Mouse (Mus musculus): ENCODE results near the gene Thada. TPM values are rescaled to one million over a fixed set of nuclear protein-coding genes. Genes with fewer than 3 reads are reported as not detected.

Gene Thada
- 12.5 and 12.7 TPM in 2 replicates for polyA plus RNA-seq (2016; fragmentation: Nextera tagmentation; extraction: Ambion mirVana)

GRCm38 (mm10) chr17:84465753-84466608 is at the start of gene Thada:
TSS of gene Thada (minus strand) at chr17:84466205.
- Histone ChIP-seq H3K27me3 (ENCODE audit: low read depth, poor library complexity, severe bottlenecking) (no peaks in the 10 kb centered on the region), H3K27ac (peak within 1 kb of the TSS; percentile 91), H3K4me3 (peak within 1 kb of the TSS; percentile 92), H3K9me3 (replicated peaks) (no peaks in the 10 kb centered on the region), H3K4me1 (peaks cover 16% of the 10 kb centered on the region), H3K36me3 (peaks cover 10% of the 10 kb centered on the region)
- peak; percentile 98 for DNase-seq (ENCODE audit: low spot score)
- 1% methylated on average over 67 of the region's 67 CpGs for WGBS

GRCm38 (mm10) chr17:84512516-84513085 is 46.6 kb upstream of the Thada start:
- H3K4me3 ChIP-seq: peak overlapping the region; percentile 68
- no peaks in the 10 kb centered on the region for H3K36me3 ChIP-seq
- H3K4me1 ChIP-seq: peaks cover 20% of the 10 kb centered on the region
- no peaks in the 10 kb centered on the region for H3K9me3 ChIP-seq (replicated peaks)
- H3K27me3 ChIP-seq (ENCODE audit: low read depth, poor library complexity, severe bottlenecking): 0 out of 2 replicates have a peak, but pooled peaks cover 3% of the 10 kb centered on the region
- no peak for DNase-seq (ENCODE audit: low spot score)
- 31% methylated on average over 4 of the region's 4 CpGs for WGBS
- H3K27ac ChIP-seq: peak overlapping the region; percentile 82

- Histone ChIP-seq H3K4me1 (peaks cover 20% of the 10 kb centered on the region), H3K4me3 (peak within 1 kb of the TSS; percentile 68), H3K36me3 (no peaks in the 10 kb centered on the region), H3K27me3 (ENCODE audit: low read depth, poor library complexity, severe bottlenecking) (0 out of 2 replicates have a peak, but pooled peaks cover 3% of the 10 kb centered on the region), H3K9me3 (replicated peaks) (no peaks in the 10 kb centered on the region), H3K27ac (peak within 1 kb of the TSS; percentile 82)
- peak; percentile 90 for DNase-seq (ENCODE audit: low spot score)
- under 1% methylated on average over 79 of the region's 79 CpGs for WGBS
Observed at GRCm38 (mm10) chr17:84511682-84512515, 45.9 kb upstream of the Thada start, which contains the start of gene Plekhh2. TSS of gene Plekhh2 (plus strand) at chr17:84511895.

- Histone ChIP-seq H3K36me3 (no peaks in the 10 kb centered on the region), H3K9me3 (replicated peaks) (no peaks in the 10 kb centered on the region), H3K27me3 (ENCODE audit: low read depth, poor library complexity, severe bottlenecking) (0 out of 2 replicates have a peak, but pooled peaks cover 3% of the 10 kb centered on the region), H3K4me3 (peak overlapping the region; percentile 68), H3K27ac (peak overlapping the region; percentile 82), H3K4me1 (peaks cover 20% of the 10 kb centered on the region)
- DNase-seq (ENCODE audit: low spot score): no peak
- WGBS: 28% methylated on average over 11 of the region's 11 CpGs
Observed at GRCm38 (mm10) chr17:84510961-84511639, 45.1 kb upstream of the Thada start.

GRCm38 (mm10) chr17:84510355-84510754 is 44.4 kb upstream of the Thada start:
- no peak overlapping the region for H3K4me3 ChIP-seq
- H3K27ac ChIP-seq: no peak overlapping the region
- H3K27me3 ChIP-seq (ENCODE audit: low read depth, poor library complexity, severe bottlenecking): 0 out of 2 replicates have a peak, but pooled peaks cover 3% of the 10 kb centered on the region
- 75% methylated on average over 5 of the region's 5 CpGs for WGBS
- no peaks in the 10 kb centered on the region for H3K9me3 ChIP-seq (replicated peaks)
- no peaks in the 10 kb centered on the region for H3K36me3 ChIP-seq
- H3K4me1 ChIP-seq: peaks cover 20% of the 10 kb centered on the region
- peak; percentile 29 for DNase-seq (ENCODE audit: low spot score)

GRCm38 (mm10) chr17:84509176-84509575 is 43.2 kb upstream of the Thada start:
- WGBS: 83% methylated on average over 4 of the region's 4 CpGs
- DNase-seq (ENCODE audit: low spot score): peak; percentile 26
- H3K4me1 ChIP-seq: peaks cover 20% of the 10 kb centered on the region
- H3K27ac ChIP-seq: no peak overlapping the region
- no peaks in the 10 kb centered on the region for H3K9me3 ChIP-seq (replicated peaks)
- no peak overlapping the region for H3K4me3 ChIP-seq
- H3K36me3 ChIP-seq: no peaks in the 10 kb centered on the region
- 0 out of 2 replicates have a peak, but pooled peaks cover 3% of the 10 kb centered on the region for H3K27me3 ChIP-seq (ENCODE audit: low read depth, poor library complexity, severe bottlenecking)

GRCm38 (mm10) chr17:84508736-84509135 is 42.7 kb upstream of the Thada start:
- Histone ChIP-seq H3K9me3 (replicated peaks) (no peaks in the 10 kb centered on the region), H3K27ac (no peak overlapping the region), H3K27me3 (ENCODE audit: low read depth, poor library complexity, severe bottlenecking) (0 out of 2 replicates have a peak, but pooled peaks cover 3% of the 10 kb centered on the region), H3K4me3 (no peak overlapping the region), H3K36me3 (no peaks in the 10 kb centered on the region), H3K4me1 (peaks cover 20% of the 10 kb centered on the region)
- DNase-seq (ENCODE audit: low spot score): no peak
- WGBS: 86% methylated on average over 3 of the region's 3 CpGs

- no peak for DNase-seq (ENCODE audit: low spot score)
- WGBS: 89% methylated on average over 2 of the region's 2 CpGs
- peaks cover 2% of the 10 kb centered on the region; the same call in 1 of the 2 replicates for H3K4me1 ChIP-seq
- H3K36me3 ChIP-seq: no peaks in the 10 kb centered on the region
- no peaks in the 10 kb centered on the region for H3K27me3 ChIP-seq (ENCODE audit: low read depth, poor library complexity, severe bottlenecking)
- H3K27ac ChIP-seq: no peak overlapping the region
- no peaks in the 10 kb centered on the region for H3K9me3 ChIP-seq (replicated peaks)
- H3K4me3 ChIP-seq: no peak overlapping the region
Observed at GRCm38 (mm10) chr17:84505922-84506321, 39.9 kb upstream of the Thada start.

- Histone ChIP-seq H3K9me3 (replicated peaks) (no peaks in the 10 kb centered on the region), H3K36me3 (no peaks in the 10 kb centered on the region), H3K4me1 (no peaks in the 10 kb centered on the region), H3K4me3 (no peak overlapping the region), H3K27me3 (ENCODE audit: low read depth, poor library complexity, severe bottlenecking) (no peaks in the 10 kb centered on the region), H3K27ac (no peak overlapping the region)
- WGBS: 85% methylated on average over 3 of the region's 3 CpGs
- DNase-seq (ENCODE audit: low spot score): no peak
Observed at GRCm38 (mm10) chr17:84502341-84502740, 36.3 kb upstream of the Thada start.

GRCm38 (mm10) chr17:84498639-84499038 is 32.6 kb upstream of the Thada start:
- Histone ChIP-seq H3K9me3 (replicated peaks) (no peaks in the 10 kb centered on the region), H3K4me3 (no peak overlapping the region), H3K36me3 (no peaks in the 10 kb centered on the region), H3K4me1 (no peaks in the 10 kb centered on the region), H3K27ac (no peak overlapping the region), H3K27me3 (ENCODE audit: low read depth, poor library complexity, severe bottlenecking) (no peaks in the 10 kb centered on the region)
- no peak for DNase-seq (ENCODE audit: low spot score)
- 79% methylated on average over 5 of the region's 5 CpGs for WGBS

GRCm38 (mm10) chr17:84497972-84498604 is 32.1 kb upstream of the Thada start:
- no peak overlapping the region for H3K4me3 ChIP-seq
- no peaks in the 10 kb centered on the region for H3K36me3 ChIP-seq
- H3K27ac ChIP-seq: no peak overlapping the region
- DNase-seq (ENCODE audit: low spot score): no peak
- WGBS: 91% methylated on average over 3 of the region's 3 CpGs
- H3K9me3 ChIP-seq (replicated peaks): no peaks in the 10 kb centered on the region
- no peaks in the 10 kb centered on the region for H3K27me3 ChIP-seq (ENCODE audit: low read depth, poor library complexity, severe bottlenecking)
- H3K4me1 ChIP-seq: no peaks in the 10 kb centered on the region

- no peaks in the 10 kb centered on the region for H3K9me3 ChIP-seq (replicated peaks)
- H3K27ac ChIP-seq: no peak overlapping the region
- no peak for DNase-seq (ENCODE audit: low spot score)
- H3K4me3 ChIP-seq: no peak overlapping the region
- WGBS: 69% methylated on average over 2 of the region's 2 CpGs
- H3K36me3 ChIP-seq: no peaks in the 10 kb centered on the region
- no peaks in the 10 kb centered on the region for H3K27me3 ChIP-seq (ENCODE audit: low read depth, poor library complexity, severe bottlenecking)
- H3K4me1 ChIP-seq: peaks cover under 1% of the 10 kb centered on the region; the same call in 1 of the 2 replicates
Observed at GRCm38 (mm10) chr17:84497559-84497958, 31.6 kb upstream of the Thada start.
